Mouse (Mus musculus): ENCODE results near the gene Gpr156. TPM values are rescaled to one million over a fixed set of nuclear protein-coding genes. Genes with fewer than 3 reads are reported as not detected.

Gpr156 gene
- polyA plus RNA-seq, 1 experiment: not detected

DNA sequence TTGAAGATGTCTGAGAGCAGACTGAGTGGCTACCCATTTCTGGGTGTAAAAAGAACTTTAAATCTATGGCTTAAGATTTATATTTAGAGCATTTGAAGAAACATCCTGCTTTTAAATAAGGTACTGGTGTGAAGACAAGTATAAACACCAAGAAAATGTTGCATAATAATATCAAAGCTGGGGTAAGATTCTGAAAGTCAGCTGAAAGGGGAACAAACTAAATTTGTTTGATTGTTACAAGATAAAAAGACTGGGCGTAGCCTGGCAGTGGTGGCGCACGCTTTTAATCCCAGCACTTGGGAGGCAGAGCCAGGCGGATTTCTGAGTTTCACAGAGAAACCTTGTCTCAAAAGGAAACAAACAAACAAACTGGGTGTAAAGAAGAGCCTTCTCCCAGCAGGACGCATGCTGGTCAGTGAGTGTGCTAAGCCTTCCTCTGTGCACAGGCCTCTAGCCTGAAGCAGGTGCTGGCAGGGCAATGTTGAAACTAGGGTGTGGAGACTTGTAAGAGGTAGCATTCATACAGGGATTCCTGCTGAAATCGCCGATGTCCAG is 37.3 kb upstream of the Gpr156 start:
- Histone ChIP-seq H3K4me3 (ENCODE audit: insufficient read depth, low read depth, low read length) (no peak overlapping the region), H3K27ac (ENCODE audit: insufficient read depth, low read depth, low read length) (no peak overlapping the region), H3K4me1 (ENCODE audit: control insufficient read depth, insufficient read depth, low read length) (no peaks in the 10 kb centered on the region)
- TF ChIP-seq POLR2A (IDR thresholded peaks at IDR 0.05; ENCODE audit: insufficient read depth, low read depth, low read length) (no peak), CTCF (IDR thresholded peaks at IDR 0.05; ENCODE audit: insufficient read depth, low read depth, low read length) (no peak)
- 78% methylated on average over 7 of the region's 7 CpGs for WGBS

DNA sequence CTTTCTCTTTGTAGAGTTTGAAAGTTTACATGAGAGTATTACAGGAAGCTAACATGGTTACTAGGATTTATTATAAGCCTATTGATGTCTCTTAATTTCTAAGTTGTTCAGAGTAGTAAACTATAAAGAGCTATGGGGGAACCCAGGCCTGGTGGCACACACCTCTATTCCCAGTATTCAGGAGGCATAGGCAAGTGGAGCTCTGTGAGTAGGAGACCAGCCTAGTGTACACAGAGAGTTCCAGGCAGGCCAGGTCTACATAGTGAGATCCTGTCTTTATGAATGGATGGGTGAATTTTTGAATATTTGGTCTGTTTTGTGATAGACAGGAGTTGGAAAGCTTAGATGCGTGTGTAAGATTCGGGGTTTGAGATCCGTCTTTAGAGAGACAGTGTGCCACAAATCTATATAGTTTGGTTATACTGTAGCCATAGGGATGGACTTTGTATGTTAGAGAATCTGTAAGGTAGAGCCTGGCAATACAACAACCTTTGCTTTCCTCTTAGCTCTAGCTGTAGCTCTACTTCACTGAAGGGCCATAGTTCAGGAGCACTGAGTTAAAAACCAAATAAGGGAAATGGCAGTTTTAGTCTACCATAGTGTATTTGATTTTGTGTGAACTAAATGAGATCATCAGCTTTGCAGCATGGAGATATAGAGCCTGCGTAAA is 36.4 kb upstream of the Gpr156 start:
- 90% methylated on average over 4 of the region's 4 CpGs for WGBS
- Histone ChIP-seq H3K4me3 (ENCODE audit: insufficient read depth, low read depth, low read length) (no peak overlapping the region), H3K4me1 (ENCODE audit: control insufficient read depth, insufficient read depth, low read length) (no peaks in the 10 kb centered on the region), H3K27ac (ENCODE audit: insufficient read depth, low read depth, low read length) (no peak overlapping the region)
- TF ChIP-seq POLR2A (IDR thresholded peaks at IDR 0.05; ENCODE audit: insufficient read depth, low read depth, low read length): no peak
- TF ChIP-seq CTCF (IDR thresholded peaks at IDR 0.05; ENCODE audit: insufficient read depth, low read depth, low read length): no peak

DNA sequence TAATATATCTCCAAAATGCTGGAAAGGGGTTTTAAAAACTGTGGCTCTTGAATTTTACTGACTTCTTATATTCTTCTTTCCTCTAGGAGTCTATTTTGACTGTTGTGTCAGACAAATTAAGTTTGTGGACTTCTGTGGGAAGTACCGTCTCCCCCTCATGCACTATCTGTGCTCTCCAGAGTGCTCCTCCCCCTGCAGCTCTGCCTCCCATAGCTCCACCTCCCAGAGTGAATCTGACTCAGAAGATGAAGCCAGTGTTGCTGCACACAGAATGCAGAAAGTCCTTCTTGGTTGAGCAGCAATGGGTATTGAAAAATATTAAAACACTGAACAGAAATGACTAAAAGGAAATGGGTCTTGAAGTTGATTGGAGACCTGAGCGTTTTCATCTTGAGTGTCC is 35.1 kb upstream of the Gpr156 start:
- TF ChIP-seq CTCF (IDR thresholded peaks at IDR 0.05; ENCODE audit: insufficient read depth, low read depth, low read length): no peak
- no peak for TF ChIP-seq POLR2A (IDR thresholded peaks at IDR 0.05; ENCODE audit: insufficient read depth, low read depth, low read length)
- Histone ChIP-seq H3K27ac (ENCODE audit: insufficient read depth, low read depth, low read length) (no peak overlapping the region), H3K4me1 (ENCODE audit: control insufficient read depth, insufficient read depth, low read length) (no peaks in the 10 kb centered on the region), H3K4me3 (ENCODE audit: insufficient read depth, low read depth, low read length) (no peak overlapping the region)
- WGBS: 51% methylated on average over 2 of the region's 2 CpGs

DNA sequence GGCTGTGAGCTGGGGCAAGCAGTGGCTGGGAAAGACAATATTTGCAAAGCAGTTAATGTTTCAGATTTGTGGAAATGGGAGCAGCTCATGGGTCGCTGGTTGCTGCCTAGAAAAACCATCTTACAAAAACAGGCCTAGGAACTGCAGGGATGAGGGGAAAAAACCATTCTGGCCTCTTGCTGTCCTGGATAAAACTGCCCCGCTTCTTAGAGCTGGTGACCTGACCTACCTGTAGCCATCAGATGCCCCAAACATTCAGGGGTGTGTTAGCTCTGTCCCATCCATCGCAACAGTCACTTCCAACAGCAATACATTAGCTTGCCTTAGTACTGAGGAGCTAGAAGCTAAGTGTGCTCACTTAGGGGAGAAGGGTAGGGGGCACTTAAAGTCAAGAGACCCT is 27.3 kb upstream of the Gpr156 start:
- H3K4me1 ChIP-seq (ENCODE audit: control insufficient read depth, insufficient read depth, low read length): no peaks in the 10 kb centered on the region
- H3K4me3 ChIP-seq (ENCODE audit: insufficient read depth, low read depth, low read length): no peak overlapping the region
- WGBS: 91% methylated on average over 3 of the region's 3 CpGs
- H3K27ac ChIP-seq (ENCODE audit: insufficient read depth, low read depth, low read length): no peak overlapping the region
- TF ChIP-seq POLR2A (IDR thresholded peaks at IDR 0.05; ENCODE audit: insufficient read depth, low read depth, low read length): no peak
- no peak for TF ChIP-seq CTCF (IDR thresholded peaks at IDR 0.05; ENCODE audit: insufficient read depth, low read depth, low read length)

DNA sequence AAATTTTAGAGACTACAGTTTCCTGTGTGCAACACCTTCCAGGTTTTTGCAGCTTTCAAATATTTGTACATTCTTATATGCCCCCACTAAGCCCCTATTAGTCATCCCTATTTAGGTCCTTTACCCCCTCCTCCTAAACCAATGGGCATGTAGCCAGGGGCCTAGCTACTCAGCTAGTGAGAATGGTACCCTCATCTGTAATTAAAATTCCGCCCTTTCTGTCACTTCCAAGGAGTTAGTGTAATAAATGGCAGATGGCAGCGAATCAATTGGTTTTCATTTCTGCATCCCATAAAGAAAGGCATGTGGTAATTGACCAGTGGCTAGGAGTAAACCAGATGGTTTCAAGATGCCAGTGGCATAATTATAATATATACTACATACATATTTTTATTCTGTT is 23.6 kb upstream of the Gpr156 start:
- Histone ChIP-seq H3K4me1 (ENCODE audit: control insufficient read depth, insufficient read depth, low read length) (no peaks in the 10 kb centered on the region), H3K27ac (ENCODE audit: insufficient read depth, low read depth, low read length) (no peak overlapping the region), H3K4me3 (ENCODE audit: insufficient read depth, low read depth, low read length) (no peak overlapping the region)
- 42% methylated on average over 2 of the region's 2 CpGs for WGBS
- TF ChIP-seq CTCF (IDR thresholded peaks at IDR 0.05; ENCODE audit: insufficient read depth, low read depth, low read length) (no peak), POLR2A (IDR thresholded peaks at IDR 0.05; ENCODE audit: insufficient read depth, low read depth, low read length) (no peak)

DNA sequence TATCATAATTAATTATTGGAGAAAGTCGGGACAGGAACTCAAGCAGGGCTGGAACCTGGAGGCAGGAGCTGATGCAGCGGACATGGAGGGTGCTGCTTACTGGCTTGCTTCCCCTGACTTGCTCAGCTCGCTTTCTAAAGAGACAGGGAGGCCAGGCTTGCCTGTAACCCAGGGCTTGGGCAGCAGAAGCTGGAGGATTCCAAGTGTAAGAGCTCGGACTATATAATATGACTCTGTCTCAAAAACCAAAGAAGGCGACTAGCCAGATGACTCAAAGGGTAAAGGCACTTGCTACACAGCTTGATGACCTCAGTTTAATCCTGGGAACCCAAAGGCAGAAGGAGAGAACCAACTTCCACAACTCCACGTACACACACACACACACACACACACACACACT is 22.9 kb upstream of the Gpr156 start:
- TF ChIP-seq POLR2A (IDR thresholded peaks at IDR 0.05; ENCODE audit: insufficient read depth, low read depth, low read length): no peak
- no peak for TF ChIP-seq CTCF (IDR thresholded peaks at IDR 0.05; ENCODE audit: insufficient read depth, low read depth, low read length)

DNA sequence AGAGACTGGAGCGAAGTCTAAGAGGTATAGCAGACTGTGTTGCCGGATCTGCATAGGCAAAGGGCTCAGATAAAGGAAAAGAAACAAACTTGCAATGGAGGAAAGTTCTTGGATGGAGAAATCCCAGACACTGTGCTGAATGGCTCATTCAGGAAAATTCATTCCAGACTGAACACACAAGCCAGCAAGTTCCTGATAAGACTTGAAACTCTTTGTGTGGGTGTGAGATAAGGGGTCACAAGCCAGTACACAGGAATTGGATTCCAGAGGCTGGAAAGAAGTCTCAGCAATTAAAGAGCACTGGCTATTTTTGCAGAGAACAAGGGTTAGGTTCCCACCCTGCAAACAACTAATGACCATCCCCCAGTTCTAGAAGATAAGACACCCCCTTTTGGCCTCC is 22.4 kb upstream of the Gpr156 start:
- H3K27ac ChIP-seq (ENCODE audit: insufficient read depth, low read depth, low read length): no peak overlapping the region
- 87% methylated on average over 2 of the region's 2 CpGs for WGBS
- H3K4me3 ChIP-seq (ENCODE audit: insufficient read depth, low read depth, low read length): no peak overlapping the region
- no peaks in the 10 kb centered on the region for H3K4me1 ChIP-seq (ENCODE audit: control insufficient read depth, insufficient read depth, low read length)
- no peak for TF ChIP-seq CTCF (IDR thresholded peaks at IDR 0.05; ENCODE audit: insufficient read depth, low read depth, low read length)
- TF ChIP-seq POLR2A (IDR thresholded peaks at IDR 0.05; ENCODE audit: insufficient read depth, low read depth, low read length): no peak

More for the DNA sequence above, 22.9 kb upstream of the Gpr156 start:
- Histone ChIP-seq H3K27ac (ENCODE audit: insufficient read depth, low read depth, low read length) (no peak overlapping the region), H3K4me3 (ENCODE audit: insufficient read depth, low read depth, low read length) (no peak overlapping the region), H3K4me1 (ENCODE audit: control insufficient read depth, insufficient read depth, low read length) (no peaks in the 10 kb centered on the region)
- 57% methylated on average over 6 of the region's 6 CpGs for WGBS

DNA sequence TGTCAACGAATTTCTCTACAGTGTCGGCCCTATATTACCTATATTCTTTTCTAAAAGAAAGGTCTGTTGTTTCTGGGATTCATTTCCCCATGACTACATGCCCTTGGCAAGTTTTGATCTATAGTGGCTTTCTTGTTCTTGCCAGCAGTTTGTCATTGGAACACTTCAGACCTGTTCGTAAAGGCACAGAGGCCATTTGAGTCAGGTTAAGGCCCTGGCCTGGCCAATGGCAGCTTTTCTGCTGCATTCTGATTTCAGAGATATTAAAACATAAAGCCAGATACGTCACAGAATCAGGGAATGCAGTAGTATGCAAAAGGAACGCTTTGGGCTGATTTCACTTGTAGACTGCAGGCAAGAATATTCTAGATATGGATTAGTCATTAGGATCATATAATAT is 17.5 kb upstream of the Gpr156 start:
- H3K4me3 ChIP-seq (ENCODE audit: insufficient read depth, low read depth, low read length): no peak overlapping the region
- H3K27ac ChIP-seq (ENCODE audit: insufficient read depth, low read depth, low read length): no peak overlapping the region
- H3K4me1 ChIP-seq (ENCODE audit: control insufficient read depth, insufficient read depth, low read length): no peaks in the 10 kb centered on the region
- TF ChIP-seq POLR2A (IDR thresholded peaks at IDR 0.05; ENCODE audit: insufficient read depth, low read depth, low read length) (no peak), CTCF (IDR thresholded peaks at IDR 0.05; ENCODE audit: insufficient read depth, low read depth, low read length) (no peak)
- 92% methylated on average over 5 of the region's 5 CpGs for WGBS

DNA sequence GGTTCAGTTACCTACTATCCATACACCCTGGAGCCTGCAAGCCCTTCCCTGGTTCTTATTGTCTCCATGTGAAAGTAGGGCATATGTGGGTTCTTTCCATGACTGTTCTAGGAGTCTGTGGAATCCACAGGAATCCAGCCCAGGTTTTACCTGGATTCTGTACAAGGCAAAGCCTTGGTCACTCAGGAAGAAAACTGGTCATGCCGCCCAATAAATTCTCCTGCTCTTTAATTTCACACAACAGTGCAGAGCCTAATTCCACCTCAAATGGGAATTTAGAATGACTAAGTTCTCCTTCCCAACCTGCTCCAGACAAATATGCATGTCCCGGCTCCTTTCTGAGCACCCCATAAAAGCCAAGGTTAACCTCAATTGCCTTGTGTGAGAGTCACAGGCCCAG is 16.9 kb upstream of the Gpr156 start:
- Histone ChIP-seq H3K27ac (ENCODE audit: insufficient read depth, low read depth, low read length) (no peak overlapping the region), H3K4me3 (ENCODE audit: insufficient read depth, low read depth, low read length) (no peak overlapping the region), H3K4me1 (ENCODE audit: control insufficient read depth, insufficient read depth, low read length) (no peaks in the 10 kb centered on the region)
- 69% methylated on average over 2 of the region's 2 CpGs for WGBS
- no peak for TF ChIP-seq POLR2A (IDR thresholded peaks at IDR 0.05; ENCODE audit: insufficient read depth, low read depth, low read length)
- no peak for TF ChIP-seq CTCF (IDR thresholded peaks at IDR 0.05; ENCODE audit: insufficient read depth, low read depth, low read length)
